Mouse (Mus musculus): ENCODE data around the gene Emc1.

DNA sequence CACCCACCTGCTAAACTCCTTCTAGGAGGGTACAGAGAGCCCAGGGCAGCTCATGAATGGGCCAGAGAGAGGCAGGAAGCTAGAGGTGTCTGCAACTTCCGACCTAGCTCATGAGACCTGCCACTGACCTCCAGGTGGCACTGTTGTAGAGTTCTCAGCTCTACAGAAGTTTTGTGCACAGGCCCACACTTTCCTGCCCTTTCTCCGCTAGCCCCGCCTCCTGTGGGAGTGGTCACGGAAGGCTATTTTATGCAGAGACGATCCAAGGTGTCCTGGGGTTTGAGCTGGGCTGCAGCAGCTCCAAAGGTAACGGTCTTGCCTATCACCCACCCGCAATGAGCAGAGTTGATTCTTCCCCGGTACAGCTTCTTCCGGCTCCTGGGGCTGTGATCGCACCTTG, 21.8 kb upstream of the Emc1 start:
- TF ChIP-seq POLR2A (IDR thresholded peaks at IDR 0.05; ENCODE audit: low read depth, low read length): peak; percentile 71
- TF ChIP-seq CTCF (conservative IDR thresholded peaks at IDR 0.05; ENCODE audit: insufficient read depth, insufficient read length, low read depth, low read length): peak; percentile 82
